Mouse (Mus musculus) mouse embryonic stem cell (cell line): ENCODE data around the gene S100a1.

Source experiments
- in situ Hi-C, 2 experiments: fragments of 300-500 bp; cut with MboI; formaldehyde crosslinking; loops; 1 replicate in 1 of 2; 3 replicates in 1 of 2; pipeline ENCODE4 v1.14.3; 2019 to 2020; ENCODE audit warnings: low sequenced_read_pairs in 2 of 2, low pct_unique_long_range_greater_than_20kb in 1 of 2, mixed read lengths in 1 of 2; ENCODE audit not compliant: unreplicated experiment in 1 of 2

Gene S100a1

GRCm38 (mm10) chr3:90513796-90514590 is at the start of gene S100a1, which contains the start of gene S100a13:
Gene S100a1, minus strand, starts transcription at chr3:90514392.
Gene S100a13, plus strand, starts transcription at chr3:90514435.
- in situ Hi-C loops: no loop called here

- in situ Hi-C loops: no loop called here
Observed at GRCm38 (mm10) chr3:90560008-90560628, 45.9 kb upstream of the S100a1 start, which contains the start of gene S100a3. Gene S100a3, plus strand, starts transcription at chr3:90560578.

- in situ Hi-C loops: no loop called here
Observed at GRCm38 (mm10) chr3:90555954-90556353, 41.8 kb upstream of the S100a1 start.

GRCm38 (mm10) chr3:90552231-90552630 is 38.0 kb upstream of the S100a1 start:
- in situ Hi-C loops: no loop called here

GRCm38 (mm10) chr3:90550421-90550790 is 36.2 kb upstream of the S100a1 start:
- in situ Hi-C loops: no loop called here

- in situ Hi-C loops: no loop called here
Observed at GRCm38 (mm10) chr3:90549676-90550420, 35.7 kb upstream of the S100a1 start.

- in situ Hi-C loops: no loop called here
Observed at GRCm38 (mm10) chr3:90540904-90541303, 26.7 kb upstream of the S100a1 start.

GRCm38 (mm10) chr3:90537905-90538296 is 23.7 kb upstream of the S100a1 start:
- in situ Hi-C loops: no loop called here

GRCm38 (mm10) chr3:90537141-90537904 is 23.1 kb upstream of the S100a1 start, which contains the start of gene S100a16:
Gene S100a16, plus strand, starts transcription at chr3:90537254.
- in situ Hi-C loops: no loop called here

- in situ Hi-C loops: no loop called here
Observed at GRCm38 (mm10) chr3:90535446-90535845, 21.3 kb upstream of the S100a1 start.

- in situ Hi-C loops: no loop called here
Observed at GRCm38 (mm10) chr3:90531713-90532112, 17.5 kb upstream of the S100a1 start.

- in situ Hi-C loops: no loop called here
Observed at GRCm38 (mm10) chr3:90527291-90527873, 13.2 kb upstream of the S100a1 start.

GRCm38 (mm10) chr3:90526580-90526979 is 12.4 kb upstream of the S100a1 start, which contains the start of gene S100a14:
Gene S100a14, plus strand, starts transcription at chr3:90526856.
- in situ Hi-C loops: no loop called here

GRCm38 (mm10) chr3:90526076-90526475 is 11.9 kb upstream of the S100a1 start:
- in situ Hi-C loops: no loop called here

- in situ Hi-C loops: no loop called here
Observed at GRCm38 (mm10) chr3:90525421-90525820, 11.2 kb upstream of the S100a1 start.

GRCm38 (mm10) chr3:90517711-90518110 is 3.5 kb upstream of the S100a1 start:
- in situ Hi-C loops: no loop called here

- in situ Hi-C loops: no loop called here
Observed at GRCm38 (mm10) chr3:90515789-90516188, 1.6 kb upstream of the S100a1 start.

GRCm38 (mm10) chr3:90515242-90515641 is 1.1 kb upstream of the S100a1 start:
- in situ Hi-C loops: no loop called here
